Mouse (Mus musculus) heart, postnatal 0 days (tissue): ENCODE measurements around the gene Ephx3. TPM values are rescaled to one million over a fixed set of nuclear protein-coding genes. Genes with fewer than 3 reads are reported as not detected.

ENCODE experiments used
- ATAC-seq: fragments of 200-750 bp; cut with Nextera tagmentation; 2 replicates; pipeline ENCODE4 v1.8.0; 2017; ENCODE audit warnings: low read depth, moderate number of reproducible peaks, moderate library complexity; ENCODE audit not compliant: insufficient read depth
- DNase-seq: peaks from one replicate; pipeline ENCODE4 v3.0.0-alpha.2; 2016; ENCODE audit warnings: low spot score
- H3K27ac ChIP-seq: fragments of 300-500 bp; sonication (generic); 2 replicates; pipeline ENCODE4 v1.5.1; 2014; ENCODE audit warnings: low read depth, mild to moderate bottlenecking
- H3K27me3 ChIP-seq: fragments of 300-500 bp; sonication (generic); 2 replicates; pipeline ENCODE4 v1.6.1; 2014; ENCODE audit warnings: low read length, mixed read lengths; ENCODE audit not compliant: control insufficient read depth, insufficient read depth
- H3K36me3 ChIP-seq: fragments of 300-500 bp; sonication (generic); replicated peaks from 2 replicates; pipeline ENCODE4 v1.6.1; 2014; ENCODE audit warnings: low read length, mixed read lengths; ENCODE audit not compliant: control insufficient read depth, insufficient read depth
- H3K4me1 ChIP-seq: fragments of 300-500 bp; sonication (generic); 2 replicates; pipeline ENCODE4 v1.6.1; 2014; ENCODE audit warnings: antibody characterized with exemption; ENCODE audit not compliant: control insufficient read depth, insufficient read depth
- H3K4me2 ChIP-seq: fragments of 300-500 bp; sonication (generic); 2 replicates; pipeline ENCODE4 v1.6.1; 2014; ENCODE audit warnings: low read depth, mild to moderate bottlenecking, low read length, moderate library complexity
- H3K4me3 ChIP-seq: fragments of 300-500 bp; sonication (generic); 2 replicates; pipeline ENCODE4 v1.5.1; 2014; ENCODE audit warnings: low read depth, low read length
- H3K9ac ChIP-seq: fragments of 300-500 bp; sonication (generic); replicated peaks from 2 replicates; pipeline ENCODE4 v1.6.1; 2014; ENCODE audit warnings: low read depth, low read length, mixed read lengths
- H3K9me3 ChIP-seq: fragments of 300-500 bp; sonication (generic); replicated peaks from 2 replicates; pipeline ENCODE4 v1.6.1; 2016; ENCODE audit warnings: low read length; ENCODE audit not compliant: control insufficient read depth
- CTCF ChIP-seq: IDR thresholded peaks from 2 replicates; pipeline ENCODE4 v1.5.1; 2016; ENCODE audit warnings: antibody characterized with exemption, control low read depth, low read depth
- EP300 ChIP-seq: IDR thresholded peaks from 2 replicates; pipeline ENCODE4 v1.6.1; 2016; ENCODE audit warnings: antibody characterized with exemption, low read depth
- WGBS: fragments of 180-500 bp; shearing (Covaris S2); extraction: QIAGEN DNeasy Blood & Tissue Kit; methylation state at CpG from one replicate; pipeline ENCODE4 v1.1.7; 2014; 5-methylcytosine and 5-hydroxymethylcytosine counted together
- polyA plus RNA-seq: library from polyadenylated mRNA; unstranded; fragments of >200 nt; fragmentation: Nextera tagmentation; extraction: Ambion mirVana; gene quantifications from 2 replicates; pipeline ENCODE4 v1.2.1, GENCODE M21; 2015
- total RNA-seq: library from RNA; depleted of rRNA; stranded (reverse); fragments of >200 nt; gene quantifications from 2 replicates; pipeline ENCODE4 v1.2.3, GENCODE M21; 2014; ENCODE audit warnings: low replicate concordance

Ephx3 gene
- total and polyA plus RNA-seq, 2 experiments from 2014 or later: 0.18 to 3.4 TPM

DNA sequence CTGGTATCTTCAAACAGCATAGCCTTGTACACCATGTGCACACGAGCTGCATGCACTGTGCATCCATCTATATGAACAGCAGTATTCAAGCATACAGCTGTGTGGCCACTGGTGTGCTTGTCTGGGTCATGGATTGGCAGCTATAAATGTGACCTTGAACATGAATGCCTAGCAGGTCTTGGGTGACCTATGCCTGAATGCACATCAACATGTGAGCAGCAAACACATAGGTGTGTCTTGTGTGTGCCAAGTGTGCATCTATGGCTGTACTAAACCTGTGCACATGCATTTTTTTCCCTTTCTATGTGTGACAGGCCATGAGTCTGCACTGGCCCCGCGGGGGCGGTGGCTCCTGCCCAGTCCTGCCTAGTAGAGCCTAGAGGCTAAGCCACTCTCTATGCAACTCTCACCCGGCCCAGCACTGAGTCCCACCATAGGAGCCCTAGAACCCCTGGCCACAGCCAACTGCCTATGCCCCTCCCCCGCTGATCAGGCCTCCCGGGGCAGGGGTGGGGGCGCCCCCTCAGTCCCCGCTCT lies 24.0 kb downstream of the Ephx3 start:
- Histone ChIP-seq H3K36me3 (no peaks in the 10 kb centered on the region), H3K9ac (peak overlapping the region; percentile 56), H3K4me1 (peaks cover 6% of the 10 kb centered on the region; the same call in 1 of the 2 replicates), H3K27ac (peak overlapping the region; percentile 58), H3K4me3 (peak overlapping the region; percentile 53), H3K9me3 (no peaks in the 10 kb centered on the region), H3K4me2 (peak overlapping the region; percentile 80), H3K27me3 (peaks cover 25% of the 10 kb centered on the region)
- WGBS: 11% methylated on average over 8 of the region's 9 CpGs
- TF ChIP-seq EP300 (no peak), CTCF (no peak)
- ATAC-seq (peak; percentile 29; the same call in 1 of the 2 replicates), DNase-seq (no peak)

DNA sequence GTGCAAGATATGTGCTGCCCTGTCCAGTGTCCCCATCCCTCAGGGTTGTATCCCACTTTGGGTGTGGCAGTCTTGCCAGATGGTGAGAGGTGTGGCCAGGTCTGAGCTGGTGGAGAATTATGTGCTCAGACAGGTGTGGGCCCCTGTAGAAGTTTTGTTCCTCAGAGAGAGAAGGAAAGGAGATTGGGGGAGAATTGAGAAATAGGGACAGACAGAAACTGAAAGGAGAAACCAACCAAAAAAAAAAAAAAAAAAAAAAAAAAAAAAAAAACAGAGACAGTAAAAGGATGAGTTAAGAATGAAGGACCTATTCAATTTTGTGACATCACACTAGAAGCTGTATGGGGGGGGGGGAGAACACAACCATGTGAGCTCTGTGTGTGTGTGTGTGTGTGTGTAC lies 24.6 kb downstream of the Ephx3 start:
- no peaks in the 10 kb centered on the region for H3K9me3 ChIP-seq
- H3K4me1 ChIP-seq: peaks cover 6% of the 10 kb centered on the region; the same call in 1 of the 2 replicates
- H3K4me3 ChIP-seq: no peak overlapping the region
- H3K27ac ChIP-seq: peak overlapping the region; percentile 59; the same call in 1 of the 2 replicates
- DNase-seq (no peak), ATAC-seq (no peak)
- H3K9ac ChIP-seq: no peak overlapping the region
- H3K27me3 ChIP-seq: peaks cover 25% of the 10 kb centered on the region
- TF ChIP-seq CTCF: no peak
- TF ChIP-seq EP300: no peak
- no peaks in the 10 kb centered on the region for H3K36me3 ChIP-seq
- peak overlapping the region; percentile 80; the same call in 1 of the 2 replicates for H3K4me2 ChIP-seq

DNA sequence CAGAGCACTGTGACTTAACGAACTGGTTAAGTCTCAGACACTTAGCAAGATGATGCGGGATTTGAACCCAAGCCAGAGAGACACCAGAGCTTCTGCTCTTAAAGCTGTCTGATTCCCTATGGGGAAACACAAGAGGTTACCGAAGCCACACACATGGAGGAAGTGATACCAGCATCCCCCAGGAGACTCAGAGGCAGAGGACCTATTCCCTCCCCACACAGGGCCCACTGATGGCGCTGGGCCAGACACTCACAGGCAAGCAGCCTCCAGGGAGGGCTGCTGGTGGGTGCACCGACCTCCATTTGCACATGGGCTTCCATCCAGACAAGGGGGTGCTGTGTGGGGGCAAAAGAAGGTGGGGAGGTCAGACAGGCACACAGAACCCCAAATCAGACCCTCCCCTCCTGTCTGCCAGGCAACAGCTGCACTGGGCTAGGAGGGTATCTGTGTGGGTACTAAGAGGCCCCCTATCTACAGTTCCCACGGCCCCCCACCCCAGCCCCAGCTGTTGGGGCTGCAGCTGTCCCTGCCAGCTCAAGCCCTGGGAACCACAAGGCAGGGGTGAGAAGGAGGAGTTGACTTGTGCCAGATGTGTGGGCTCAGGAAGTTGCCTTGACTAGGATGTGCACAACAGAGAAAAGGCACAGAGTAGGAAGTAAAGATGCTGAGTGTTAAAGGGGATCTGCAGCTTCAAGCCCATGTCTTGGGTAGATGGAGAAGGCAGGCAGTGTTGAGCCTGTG lies 25.3 kb downstream of the Ephx3 start:
- Histone ChIP-seq H3K27ac (peak overlapping the region; percentile 59), H3K9me3 (no peaks in the 10 kb centered on the region), H3K4me3 (no peak overlapping the region), H3K27me3 (peaks cover 25% of the 10 kb centered on the region), H3K4me2 (peak overlapping the region; percentile 11; the same call in 1 of the 2 replicates), H3K4me1 (peaks cover 6% of the 10 kb centered on the region; the same call in 1 of the 2 replicates), H3K9ac (no peak overlapping the region), H3K36me3 (no peaks in the 10 kb centered on the region)
- no peak for DNase-seq
- 51% methylated on average over 6 of the region's 6 CpGs for WGBS
- no peak for ATAC-seq
- TF ChIP-seq CTCF: no peak

DNA sequence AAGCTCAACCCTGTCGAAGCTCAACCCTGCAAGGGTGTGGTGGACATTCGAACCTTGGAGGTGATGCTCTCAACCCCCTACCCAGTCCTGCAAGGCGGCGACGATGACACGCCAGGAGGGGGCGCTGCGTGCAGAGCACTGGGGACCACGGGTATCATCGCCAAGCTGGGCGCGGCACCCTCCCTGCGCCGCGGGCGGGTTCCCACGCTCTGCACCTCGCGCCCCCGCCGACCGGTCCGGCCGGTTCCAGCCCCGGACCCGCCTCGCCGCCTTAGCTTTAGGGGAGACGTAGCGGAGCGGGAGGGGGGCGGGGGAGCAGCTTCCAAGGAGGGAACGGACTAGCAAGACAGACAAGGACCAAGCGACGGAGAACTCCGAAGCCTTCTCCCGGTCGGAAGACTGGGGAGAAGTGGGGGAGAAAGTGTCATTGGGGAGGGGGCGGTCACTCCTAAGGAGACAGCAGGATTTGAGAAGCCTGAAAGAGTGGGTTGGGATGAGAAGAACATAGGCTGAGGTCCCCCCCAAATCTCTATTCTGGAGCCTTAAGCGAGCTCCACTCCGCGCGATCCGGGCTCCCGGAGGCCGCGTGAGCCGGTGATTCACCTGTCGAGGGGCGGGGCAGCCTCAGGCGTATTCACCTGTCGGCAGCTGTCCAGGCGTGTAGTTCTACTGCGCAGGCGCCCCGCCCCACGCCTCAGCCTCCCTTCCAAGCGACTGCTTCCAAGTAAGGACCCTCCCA lies 27.1 kb downstream of the Ephx3 start:
- H3K4me2 ChIP-seq: peak overlapping the region; percentile 81
- H3K4me1 ChIP-seq: peaks cover 6% of the 10 kb centered on the region; the same call in 1 of the 2 replicates
- peak overlapping the region; percentile 26 for H3K27ac ChIP-seq
- 2% methylated on average over 52 of the region's 58 CpGs for WGBS
- H3K36me3 ChIP-seq: no peaks in the 10 kb centered on the region
- H3K4me3 ChIP-seq: peak overlapping the region; percentile 53
- no peaks in the 10 kb centered on the region for H3K9me3 ChIP-seq
- 0 out of 2 replicates have a peak overlapping the region, but pooled peaks have one; percentile 44 for H3K9ac ChIP-seq
- peak; percentile 11 for ATAC-seq
- no peak for TF ChIP-seq EP300
- TF ChIP-seq CTCF: peak; percentile 53
- peaks cover 25% of the 10 kb centered on the region for H3K27me3 ChIP-seq
- no peak for DNase-seq

DNA sequence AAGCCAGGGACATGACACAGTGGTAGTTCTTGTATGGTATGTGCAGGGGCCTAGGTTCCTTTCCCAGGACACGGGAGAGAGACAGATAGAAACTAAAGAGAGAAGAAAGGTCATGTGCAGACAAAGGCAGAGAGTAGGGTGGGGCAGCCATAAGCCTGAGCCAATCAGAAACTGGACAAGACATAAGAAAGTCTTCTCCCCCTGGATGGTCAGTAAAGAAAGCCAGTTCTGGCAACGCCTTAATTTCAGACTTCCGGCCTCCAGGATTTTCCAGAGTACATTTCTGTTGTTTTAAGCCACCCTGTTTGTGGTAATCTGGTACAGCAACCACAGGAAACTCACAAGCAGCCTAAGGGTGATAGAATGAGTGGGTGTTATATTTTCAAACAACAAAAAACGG lies 28.5 kb downstream of the Ephx3 start:
- DNase-seq (no peak), ATAC-seq (no peak)
- no peak overlapping the region for H3K27ac ChIP-seq
- peaks cover 25% of the 10 kb centered on the region for H3K27me3 ChIP-seq
- TF ChIP-seq EP300 (no peak), CTCF (no peak)
- H3K4me3 ChIP-seq: no peak overlapping the region
- H3K9me3 ChIP-seq: no peaks in the 10 kb centered on the region
- no peaks in the 10 kb centered on the region for H3K36me3 ChIP-seq
- WGBS: 43% methylated on average over 4 of the region's 4 CpGs
- H3K4me2 ChIP-seq: no peak overlapping the region
- no peak overlapping the region for H3K9ac ChIP-seq
- H3K4me1 ChIP-seq: peaks cover 6% of the 10 kb centered on the region; the same call in 1 of the 2 replicates
